Mouse (Mus musculus) liver, embryonic 14.5 days (tissue): Measurements from ENCODE around the gene Mitf.

Experiments used
- CTCF ChIP-seq: IDR thresholded peaks from 2 replicates; pipeline ENCODE4 v1.5.1; 2016; ENCODE audit warnings: antibody characterized with exemption, low read depth, control low read depth
- EP300 ChIP-seq: IDR thresholded peaks from 2 replicates; pipeline ENCODE4 v1.6.1; 2016; ENCODE audit warnings: antibody characterized with exemption, low read depth

GRCm38 (mm10) chr6:98023876-98024275 is 217.0 kb downstream of the Mitf start:
- TF ChIP-seq EP300 = no peak
- no peak for TF ChIP-seq CTCF
